Mouse (Mus musculus) gastrocnemius, postnatal 25 days (tissue): Measurements from ENCODE around the gene Fam241b. TPM values are rescaled to one million over a fixed set of nuclear protein-coding genes. Genes with fewer than 3 reads are reported as not detected.

Source experiments
- DNase-seq: peaks from one replicate; pipeline ENCODE4 v3.0.0; 2022
- long read RNA-seq, 2 experiments: library from polyadenylated mRNA; stranded (forward); transcript quantifications; one replicate each; pipeline ENCODE4 v2.0.0; 2021
- total RNA-seq, 2 experiments: library from RNA; stranded (reverse); gene quantifications; 1 replicate in 1 of 2; 2 replicates in 1 of 2; pipeline ENCODE4 v1.2.3; 2021

Fam241b gene
- total RNA-seq: under 1 TPM; 0.41 to 0.59 TPM
- long read RNA-seq, experiment 1: 0 reads
- long read RNA-seq, experiment 2, partial matches to known transcripts: 0 of 1 reads
- long read RNA-seq, experiment 2, other reads (novel, unspliced or antisense): 1 of 1 reads

GRCm38 (mm10) chr10:62143820-62144219, at the start of gene Fam241b:
Gene Fam241b, minus strand, starts transcription at chr10:62143920.
- no peak for DNase-seq

DNA sequence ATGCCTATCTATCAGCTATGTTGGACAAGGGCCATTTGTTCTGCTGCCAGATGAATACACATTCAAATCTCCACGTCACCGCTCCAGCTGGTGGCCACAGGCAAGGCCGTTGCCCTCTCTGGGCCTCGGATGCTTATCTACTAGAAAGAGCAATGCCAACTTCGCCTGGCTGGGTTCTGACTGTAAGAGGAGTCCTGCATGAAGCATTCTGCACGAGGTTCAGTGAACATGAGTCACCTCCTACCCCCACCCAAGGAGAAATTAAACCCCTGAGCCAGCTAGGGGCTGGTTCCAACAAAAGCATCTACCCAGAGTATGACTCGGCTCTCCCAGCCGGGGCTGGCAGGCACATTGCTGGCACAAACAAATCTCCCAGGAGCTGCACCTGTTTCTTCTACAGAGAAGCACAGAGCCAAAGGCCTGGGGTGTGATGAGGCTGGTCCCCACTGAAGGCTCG, 49.0 kb upstream of the Fam241b start:
- DNase-seq: peak; percentile 90

GRCm38 (mm10) chr10:62190821-62191220, 47.1 kb upstream of the Fam241b start:
- DNase-seq: no peak

- no peak for DNase-seq
Measured at GRCm38 (mm10) chr10:62189910-62190309, 46.2 kb upstream of the Fam241b start.

GRCm38 (mm10) chr10:62189303-62189702, 45.6 kb upstream of the Fam241b start:
- DNase-seq: peak; percentile 64

DNA sequence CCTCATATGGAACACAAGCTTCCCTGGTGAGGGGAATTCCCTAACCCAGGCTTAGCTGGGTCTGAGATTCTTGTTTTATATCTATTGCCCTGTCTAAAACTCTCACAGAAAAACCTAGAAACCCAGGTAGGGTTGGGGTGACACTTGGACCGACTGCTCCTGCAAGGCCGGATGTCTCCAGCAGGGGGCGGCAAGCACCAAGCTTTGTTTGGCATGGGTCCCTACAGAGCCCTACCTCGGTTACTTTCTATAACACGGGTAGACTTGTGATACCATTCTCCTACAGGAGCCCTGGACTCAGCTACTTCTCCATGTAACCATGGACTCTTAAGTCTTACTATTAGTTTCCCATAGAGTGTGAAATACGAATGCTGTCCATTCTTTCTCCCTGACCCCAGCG, 43.2 kb upstream of the Fam241b start:
- peak; percentile 44 for DNase-seq

GRCm38 (mm10) chr10:62183053-62183452, 39.3 kb upstream of the Fam241b start:
- peak; percentile 80 for DNase-seq

GRCm38 (mm10) chr10:62182471-62183014, 38.8 kb upstream of the Fam241b start:
- no peak for DNase-seq

DNA sequence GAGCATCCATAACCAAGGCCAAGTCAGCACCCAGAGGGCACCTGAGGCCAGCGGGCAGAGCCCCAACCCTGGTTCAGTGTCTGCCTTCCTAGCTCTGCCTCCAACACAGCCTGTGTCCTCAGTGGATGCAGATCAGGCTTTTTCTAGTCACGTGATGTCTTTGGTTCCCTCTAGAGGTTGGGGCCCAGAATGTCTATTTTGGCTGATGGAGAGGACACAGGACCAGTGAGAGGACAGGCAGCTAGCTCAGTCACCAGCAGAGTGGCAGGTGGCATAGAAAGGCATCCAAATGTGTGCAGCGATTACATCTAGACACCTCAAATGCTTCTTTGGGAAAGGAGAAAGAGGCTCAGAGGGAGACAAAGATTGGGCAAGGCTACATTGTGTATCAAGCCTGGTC, 38.0 kb upstream of the Fam241b start:
- DNase-seq: no peak

DNA sequence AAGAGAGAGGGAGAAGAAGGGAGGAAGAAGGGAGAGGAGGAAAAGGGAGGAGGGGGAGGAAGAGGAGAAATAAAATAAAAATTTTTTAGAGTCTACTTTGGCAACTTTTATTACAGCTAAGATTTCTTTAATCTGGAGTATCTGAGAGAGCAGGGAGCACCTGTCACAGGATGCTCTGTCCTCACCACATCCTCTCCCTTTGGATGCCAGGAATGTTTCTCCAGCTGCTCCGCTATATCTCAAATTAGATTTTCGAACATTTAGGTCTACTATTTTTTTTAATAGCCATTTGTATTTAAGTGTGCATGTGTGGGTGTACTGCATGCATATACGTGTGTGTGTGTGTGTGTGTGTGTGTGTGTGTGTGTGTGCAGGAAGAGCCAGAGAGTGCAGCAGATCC, 36.2 kb upstream of the Fam241b start:
- DNase-seq: no peak

GRCm38 (mm10) chr10:62174533-62175313, 31.0 kb upstream of the Fam241b start:
- DNase-seq: no peak

DNA sequence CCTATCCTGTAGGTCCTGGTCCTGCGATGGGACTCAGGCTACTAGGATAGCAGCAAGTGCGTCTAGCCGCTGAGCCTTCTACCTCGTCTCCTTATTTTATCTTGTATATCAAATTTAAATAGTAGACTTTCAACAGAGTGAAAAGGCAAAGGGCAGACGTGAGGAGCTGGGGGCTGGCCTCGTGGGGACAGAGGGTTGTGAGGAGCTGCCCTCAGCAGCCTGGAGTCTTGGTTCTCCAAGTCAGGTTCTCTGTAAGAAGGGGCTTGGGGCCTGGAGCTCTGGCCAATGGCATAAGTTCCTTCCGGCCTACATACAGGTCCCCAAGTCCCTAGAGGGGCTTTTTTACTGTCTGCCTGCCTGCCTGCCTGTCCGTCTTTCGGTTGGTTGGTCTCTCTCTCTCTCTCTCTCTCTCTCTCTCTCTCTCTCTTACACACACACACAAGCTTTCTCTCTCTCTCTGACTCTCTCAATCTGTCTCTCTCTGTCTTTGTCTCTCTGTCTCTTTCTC, 30.3 kb upstream of the Fam241b start:
- DNase-seq: no peak

- DNase-seq: no peak
Measured at GRCm38 (mm10) chr10:62172841-62173553, 29.3 kb upstream of the Fam241b start.

DNA sequence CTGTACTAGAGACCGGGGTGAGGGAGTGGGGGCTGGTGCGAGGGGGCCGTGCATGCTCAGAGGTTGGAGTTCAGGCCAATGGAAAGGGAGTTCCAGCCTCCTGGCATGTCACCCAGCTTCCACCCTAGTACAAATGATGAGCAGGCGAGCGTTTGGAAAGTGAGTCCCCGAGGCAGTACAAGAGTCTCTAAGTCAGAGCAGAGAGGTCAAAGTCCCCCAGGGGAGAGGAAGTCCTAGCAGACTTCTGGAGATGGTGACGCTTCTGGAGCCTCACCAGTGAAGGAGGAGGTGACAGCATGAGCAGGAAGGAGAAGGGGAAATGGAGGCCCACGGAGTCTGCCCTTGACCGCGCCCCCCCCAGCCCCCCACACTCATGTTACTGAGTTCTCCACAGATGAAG, 18.7 kb upstream of the Fam241b start:
- no peak for DNase-seq

GRCm38 (mm10) chr10:62149929-62150328, 6.2 kb upstream of the Fam241b start:
- no peak for DNase-seq

DNA sequence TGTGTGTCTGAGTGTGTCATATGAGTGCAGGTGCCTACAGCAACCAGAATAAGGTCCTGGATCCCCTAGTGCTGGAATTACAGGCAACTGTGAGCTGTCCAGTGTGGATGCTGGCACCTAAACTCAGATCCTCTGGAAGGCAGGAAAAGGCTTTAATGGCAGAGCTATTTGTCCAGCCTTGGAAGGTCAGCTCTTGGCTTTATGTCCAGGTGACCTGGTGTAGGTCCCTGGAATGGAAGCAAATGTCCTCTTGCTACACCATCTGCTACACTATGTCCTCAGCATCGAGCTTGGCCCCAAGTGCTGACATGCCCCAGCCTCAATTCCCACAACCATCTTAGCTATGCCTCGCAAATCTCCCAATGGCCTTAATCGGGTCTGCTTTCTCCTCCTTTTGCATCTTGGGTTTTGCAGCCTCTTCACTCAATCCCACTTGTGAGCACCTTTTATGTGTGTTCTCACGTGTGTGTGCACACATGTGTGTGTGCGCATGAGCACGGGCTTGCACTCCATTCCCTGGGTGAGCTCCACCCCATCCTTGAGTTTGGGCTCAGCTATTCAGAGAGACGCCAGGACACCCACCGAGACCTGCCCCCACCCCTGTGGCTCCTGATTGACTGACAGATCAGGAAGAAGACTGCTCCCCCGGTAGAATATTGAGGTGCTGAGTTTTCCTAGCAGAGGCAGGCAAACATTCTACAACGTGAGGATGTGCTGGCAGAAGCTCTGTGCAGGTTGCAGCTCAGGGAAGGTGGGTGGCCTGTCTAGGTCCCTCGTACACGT, 3.9 kb upstream of the Fam241b start:
- DNase-seq: no peak

DNA sequence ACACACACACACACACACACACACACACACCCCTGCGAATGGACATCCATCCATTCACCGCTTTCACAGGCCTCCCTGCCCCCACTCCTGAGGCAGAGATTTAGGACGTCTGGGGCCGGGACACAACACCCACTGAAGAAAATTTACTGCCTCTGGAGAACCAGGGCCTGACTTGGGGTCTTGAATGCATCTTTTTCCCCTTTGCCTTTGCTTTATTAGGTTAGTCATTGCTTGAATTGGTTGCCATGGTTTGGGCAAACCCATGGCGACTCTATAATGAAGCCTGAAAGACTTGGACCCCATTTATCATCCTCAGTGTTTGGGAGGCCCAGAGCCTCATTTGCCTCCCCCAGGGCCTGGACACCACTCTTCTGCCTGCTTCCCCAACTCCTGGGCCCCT, 2.2 kb upstream of the Fam241b start:
- DNase-seq: no peak

GRCm38 (mm10) chr10:62138040-62138439, 5.7 kb downstream of the Fam241b start:
- DNase-seq: no peak

DNA sequence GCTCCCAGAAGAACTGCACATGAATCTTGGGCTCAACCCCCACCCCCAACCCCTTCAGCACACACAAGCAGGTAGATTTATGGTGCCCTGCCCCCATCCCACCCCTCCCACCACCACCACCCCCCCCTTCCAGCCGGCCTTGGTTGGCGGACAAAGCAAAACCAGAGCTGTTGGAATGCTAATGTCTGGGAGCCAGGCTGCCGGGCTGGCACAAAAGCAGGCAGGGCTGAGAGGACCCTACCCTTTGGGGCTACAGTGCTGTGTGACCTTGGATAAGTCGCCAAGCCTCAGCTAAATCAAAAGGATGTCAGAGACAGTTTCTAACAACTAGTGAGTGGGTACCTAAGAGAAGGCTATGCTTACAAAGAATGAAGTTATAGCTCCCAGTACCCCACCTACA, 6.6 kb downstream of the Fam241b start:
- DNase-seq: no peak

DNA sequence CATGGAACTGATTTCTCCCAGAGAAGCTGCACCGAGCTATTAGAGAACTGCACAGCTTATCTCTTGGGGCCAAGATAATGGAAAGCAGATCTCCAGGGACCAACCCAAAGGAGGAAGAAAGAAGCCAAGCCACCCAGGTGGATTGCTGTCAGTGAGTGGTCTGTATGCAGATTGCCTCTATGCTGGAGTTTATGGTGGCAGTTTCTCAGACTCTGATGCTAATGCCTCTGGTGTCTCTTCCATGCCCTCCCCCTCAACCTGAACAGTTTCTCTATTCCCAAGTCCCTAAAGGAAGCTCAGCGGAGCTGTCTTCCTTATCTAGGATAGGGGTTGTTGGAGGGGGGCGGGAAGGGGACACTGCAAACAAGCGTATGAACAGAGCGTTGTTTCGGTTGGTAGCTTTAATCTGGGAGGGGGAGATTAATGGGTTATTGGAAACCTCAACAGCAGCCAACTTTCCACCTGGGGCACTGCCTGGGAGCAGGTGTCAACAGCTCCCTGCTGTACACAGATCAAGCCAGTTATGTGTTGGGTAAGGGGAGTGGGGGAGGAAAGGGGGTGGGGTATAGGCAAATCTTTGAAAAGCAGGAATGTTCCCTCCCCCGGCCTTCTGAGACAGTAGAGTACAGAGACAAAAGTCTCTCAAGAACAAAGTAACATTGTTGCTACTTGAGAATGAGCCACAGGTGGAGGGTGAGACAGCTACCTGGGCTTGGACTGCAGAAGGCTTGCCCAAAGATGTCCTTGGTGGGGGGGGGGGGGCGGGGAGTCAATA, 7.8 kb downstream of the Fam241b start:
- DNase-seq: no peak

DNA sequence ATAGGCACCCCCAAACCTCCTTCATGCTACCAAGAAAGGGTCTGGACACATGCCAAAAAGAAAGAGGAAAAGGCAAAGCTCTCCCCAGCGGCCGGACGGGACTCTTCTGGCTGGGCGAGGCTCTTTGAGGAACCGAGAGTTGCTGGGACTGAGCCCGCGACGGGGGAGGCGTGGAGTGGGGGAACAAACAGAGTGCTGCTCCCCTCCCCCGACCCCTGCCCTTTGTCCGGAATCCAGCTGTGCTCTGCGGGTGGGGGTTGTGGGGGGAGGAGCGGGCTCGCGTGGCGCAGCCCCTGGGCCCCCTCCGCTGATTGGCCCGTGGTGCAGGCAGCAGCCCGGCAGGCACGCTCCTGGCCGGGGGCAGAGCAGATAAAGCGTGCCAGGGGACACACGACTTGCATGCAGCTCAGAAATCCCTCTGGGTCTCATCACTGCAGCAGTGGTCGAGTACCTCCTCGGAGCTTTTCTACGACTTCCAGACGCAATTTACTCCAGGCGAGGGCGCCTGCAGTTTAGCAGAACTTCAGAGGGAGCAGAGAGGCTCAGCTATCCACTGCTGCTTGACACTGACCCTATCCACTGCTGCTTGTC, 10.9 kb downstream of the Fam241b start, which contains the start of gene Neurog3:
Gene Neurog3, plus strand, starts transcription at position 400 of the 591 bp plus-strand sequence.
- no peak for DNase-seq
